Mouse (Mus musculus) limb, embryonic 10.5 days (tissue): ENCODE measurements around the gene Grm8. TPM values are rescaled to one million over a fixed set of nuclear protein-coding genes. Genes with fewer than 3 reads are reported as not detected.

Source experiments
- DNase-seq: peaks from one replicate; pipeline ENCODE4 v3.0.0-alpha.2; 2017; ENCODE audit warnings: low spot score
- H3K27ac ChIP-seq: fragments of 300-500 bp; sonication (generic); 2 replicates; pipeline ENCODE4 v1.5.1; 2016; ENCODE audit warnings: mild to moderate bottlenecking
- H3K27me3 ChIP-seq: fragments of 300-500 bp; sonication (generic); 2 replicates; pipeline ENCODE4 v1.6.1; 2016; ENCODE audit warnings: low read depth, mild to moderate bottlenecking; ENCODE audit not compliant: poor library complexity, severe bottlenecking
- H3K36me3 ChIP-seq: fragments of 300-500 bp; sonication (generic); 2 replicates; pipeline ENCODE4 v1.6.1; 2016; ENCODE audit warnings: mild to moderate bottlenecking, moderate library complexity
- H3K4me1 ChIP-seq: fragments of 300-500 bp; sonication (generic); 2 replicates; pipeline ENCODE4 v1.6.1; 2016
- H3K4me3 ChIP-seq: fragments of 300-500 bp; sonication (generic); 2 replicates; pipeline ENCODE4 v1.5.1; 2016; ENCODE audit warnings: mild to moderate bottlenecking, moderate library complexity
- H3K9me3 ChIP-seq: fragments of 300-500 bp; sonication (generic); replicated peaks from 2 replicates; pipeline ENCODE4 v1.6.1; 2016; ENCODE audit warnings: mild to moderate bottlenecking
- WGBS: fragments of 180-500 bp; shearing (Covaris S2); methylation state at CpG from one replicate; pipeline ENCODE4 v1.1.7; 2016; 5-methylcytosine and 5-hydroxymethylcytosine counted together
- polyA plus RNA-seq: library from polyadenylated mRNA; unstranded; fragments of >200 nt; fragmentation: Nextera tagmentation; extraction: Ambion mirVana; gene quantifications from 2 replicates; pipeline ENCODE4 v1.2.1, GENCODE M21; 2016

Gene Grm8
- polyA plus RNA-seq, 1 experiment from 2014 or later: 0.40 TPM

- Histone ChIP-seq H3K9me3 (no peaks in the 10 kb centered on the region), H3K36me3 (no peaks in the 10 kb centered on the region), H3K27me3 (no peaks in the 10 kb centered on the region), H3K4me3 (no peak overlapping the region), H3K4me1 (no peaks in the 10 kb centered on the region), H3K27ac (no peak overlapping the region)
- DNase-seq: no peak
- WGBS: 94% methylated on average over 3 of the region's 3 CpGs
Observed at GRCm38 (mm10) chr6:27798735-27799134, 336.2 kb downstream of the Grm8 start.

DNA sequence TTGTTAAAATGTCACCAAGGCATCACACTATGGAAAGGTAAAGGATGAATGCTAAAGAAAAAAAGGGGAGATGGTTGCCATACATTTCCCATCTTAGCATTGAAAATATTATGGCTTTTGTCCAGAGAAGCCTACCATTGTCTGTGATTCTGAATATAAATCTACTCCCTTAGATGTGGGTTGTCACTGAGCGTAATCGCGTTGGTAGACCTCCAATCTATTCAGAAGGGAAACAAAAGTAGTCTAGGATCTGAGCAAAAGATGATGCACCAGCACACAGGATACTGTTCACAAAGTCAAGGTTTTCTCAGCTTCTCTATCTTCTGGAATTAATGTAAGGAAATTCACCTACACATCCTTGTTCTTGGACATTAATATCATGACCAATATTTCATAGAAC lies 345.4 kb downstream of the Grm8 start:
- no peaks in the 10 kb centered on the region for H3K36me3 ChIP-seq
- no peaks in the 10 kb centered on the region for H3K9me3 ChIP-seq
- no peak for DNase-seq
- WGBS: 93% methylated on average over 3 of the region's 3 CpGs
- no peaks in the 10 kb centered on the region for H3K27me3 ChIP-seq
- H3K4me1 ChIP-seq: no peaks in the 10 kb centered on the region
- H3K27ac ChIP-seq: no peak overlapping the region
- no peak overlapping the region for H3K4me3 ChIP-seq

- DNase-seq: no peak
- Histone ChIP-seq H3K27me3 (no peaks in the 10 kb centered on the region), H3K27ac (no peak overlapping the region), H3K4me3 (no peak overlapping the region), H3K36me3 (no peaks in the 10 kb centered on the region), H3K9me3 (no peaks in the 10 kb centered on the region), H3K4me1 (no peaks in the 10 kb centered on the region)
- WGBS: 85% methylated on average over 4 of the region's 4 CpGs
Observed at GRCm38 (mm10) chr6:27789151-27789550, 345.8 kb downstream of the Grm8 start.

DNA sequence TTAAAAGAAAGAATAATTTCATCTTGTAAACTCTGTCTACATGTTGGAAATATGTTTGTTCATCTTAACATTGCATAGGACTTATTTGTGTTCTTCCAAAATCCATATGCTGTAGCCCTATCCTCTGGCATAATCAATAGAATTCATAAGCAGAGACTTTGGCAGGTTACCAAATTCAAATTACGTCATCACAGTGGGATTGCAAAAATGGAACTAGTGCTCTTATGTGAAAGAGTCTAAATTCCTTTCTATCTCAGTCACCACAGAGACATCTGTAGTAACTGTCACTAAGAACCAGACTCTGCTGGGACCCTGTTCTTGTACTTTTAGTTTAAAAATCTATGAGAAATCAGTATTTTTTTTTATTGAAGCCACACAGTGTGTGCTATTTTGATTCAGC lies 352.7 kb downstream of the Grm8 start:
- 93% methylated on average over 1 of the region's 1 CpGs for WGBS
- no peaks in the 10 kb centered on the region for H3K9me3 ChIP-seq
- H3K27ac ChIP-seq: no peak overlapping the region
- H3K27me3 ChIP-seq: no peaks in the 10 kb centered on the region
- no peaks in the 10 kb centered on the region for H3K4me1 ChIP-seq
- DNase-seq: no peak
- H3K4me3 ChIP-seq: no peak overlapping the region
- no peaks in the 10 kb centered on the region for H3K36me3 ChIP-seq

- H3K4me1 ChIP-seq: no peaks in the 10 kb centered on the region
- H3K27ac ChIP-seq: no peak overlapping the region
- H3K9me3 ChIP-seq: no peaks in the 10 kb centered on the region
- 88% methylated on average over 3 of the region's 3 CpGs for WGBS
- no peak for DNase-seq
- no peaks in the 10 kb centered on the region for H3K36me3 ChIP-seq
- no peak overlapping the region for H3K4me3 ChIP-seq
- no peaks in the 10 kb centered on the region for H3K27me3 ChIP-seq
Observed at GRCm38 (mm10) chr6:27781371-27781770, 353.6 kb downstream of the Grm8 start.

- 86% methylated on average over 4 of the region's 4 CpGs for WGBS
- Histone ChIP-seq H3K4me1 (no peaks in the 10 kb centered on the region), H3K36me3 (no peaks in the 10 kb centered on the region), H3K4me3 (no peak overlapping the region), H3K27me3 (no peaks in the 10 kb centered on the region), H3K9me3 (no peaks in the 10 kb centered on the region), H3K27ac (no peak overlapping the region)
- no peak for DNase-seq
Observed at GRCm38 (mm10) chr6:27775646-27776271, 359.2 kb downstream of the Grm8 start.

GRCm38 (mm10) chr6:27762061-27762460 lies 372.9 kb downstream of the Grm8 start:
- Histone ChIP-seq H3K9me3 (no peaks in the 10 kb centered on the region), H3K36me3 (no peaks in the 10 kb centered on the region), H3K4me3 (no peak overlapping the region), H3K27ac (no peak overlapping the region), H3K4me1 (no peaks in the 10 kb centered on the region), H3K27me3 (no peaks in the 10 kb centered on the region)
- DNase-seq: no peak
- 93% methylated on average over 6 of the region's 6 CpGs for WGBS

DNA sequence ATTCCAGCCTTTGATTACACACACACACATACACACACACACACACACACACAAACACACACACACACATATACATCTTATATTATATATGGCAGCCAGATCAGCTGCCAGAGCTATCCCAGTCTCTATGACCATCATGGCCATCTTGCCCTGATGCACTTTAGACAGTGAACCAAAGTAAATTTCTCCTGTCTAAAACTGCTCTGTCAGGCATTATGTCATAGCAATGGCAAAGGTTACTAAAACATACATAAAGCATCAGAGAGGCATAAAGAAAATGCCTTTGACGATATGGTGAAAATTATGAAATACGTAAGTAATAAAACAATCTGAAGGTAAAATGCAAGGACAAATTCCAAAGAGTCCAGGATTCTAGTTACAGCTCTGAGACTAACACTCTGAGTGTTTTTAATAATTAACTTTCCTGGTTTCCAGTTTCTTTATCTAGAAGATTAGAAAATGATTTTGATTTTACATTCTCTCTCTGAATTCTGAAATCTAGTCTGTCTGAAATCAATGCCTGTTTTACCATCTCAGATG lies 381.6 kb downstream of the Grm8 start:
- Histone ChIP-seq H3K27ac (no peak overlapping the region), H3K4me3 (no peak overlapping the region), H3K36me3 (no peaks in the 10 kb centered on the region), H3K4me1 (no peaks in the 10 kb centered on the region), H3K9me3 (no peaks in the 10 kb centered on the region), H3K27me3 (no peaks in the 10 kb centered on the region)
- no peak for DNase-seq
- whole genome bisulfite sequencing: 92% methylated on average over 2 of the region's 2 CpGs

- H3K9me3 ChIP-seq: no peaks in the 10 kb centered on the region
- H3K4me3 ChIP-seq: no peak overlapping the region
- no peak overlapping the region for H3K27ac ChIP-seq
- no peak for DNase-seq
- H3K27me3 ChIP-seq: no peaks in the 10 kb centered on the region
- H3K36me3 ChIP-seq: no peaks in the 10 kb centered on the region
- WGBS: 81% methylated on average over 4 of the region's 4 CpGs
- no peaks in the 10 kb centered on the region for H3K4me1 ChIP-seq
Observed at GRCm38 (mm10) chr6:27746493-27746892, 388.5 kb downstream of the Grm8 start.

GRCm38 (mm10) chr6:27745693-27746451 lies 389.1 kb downstream of the Grm8 start:
- H3K36me3 ChIP-seq: no peaks in the 10 kb centered on the region
- DNase-seq: no peak
- 55% methylated on average over 5 of the region's 5 CpGs for WGBS
- H3K4me1 ChIP-seq: no peaks in the 10 kb centered on the region
- H3K4me3 ChIP-seq: no peak overlapping the region
- no peaks in the 10 kb centered on the region for H3K27me3 ChIP-seq
- H3K27ac ChIP-seq: no peak overlapping the region
- no peaks in the 10 kb centered on the region for H3K9me3 ChIP-seq

- Histone ChIP-seq H3K9me3 (no peaks in the 10 kb centered on the region), H3K27ac (no peak overlapping the region), H3K4me1 (no peaks in the 10 kb centered on the region), H3K36me3 (no peaks in the 10 kb centered on the region), H3K27me3 (no peaks in the 10 kb centered on the region), H3K4me3 (no peak overlapping the region)
- DNase-seq: no peak
- 95% methylated on average over 3 of the region's 3 CpGs for WGBS
Observed at GRCm38 (mm10) chr6:27689382-27689781, 445.6 kb downstream of the Grm8 start.

GRCm38 (mm10) chr6:27661747-27662435 lies 473.1 kb downstream of the Grm8 start:
- no peaks in the 10 kb centered on the region for H3K36me3 ChIP-seq
- DNase-seq: no peak
- no peak overlapping the region for H3K27ac ChIP-seq
- H3K4me1 ChIP-seq: no peaks in the 10 kb centered on the region
- no peak overlapping the region for H3K4me3 ChIP-seq
- 57% methylated on average over 6 of the region's 6 CpGs for WGBS
- H3K27me3 ChIP-seq: no peaks in the 10 kb centered on the region
- no peaks in the 10 kb centered on the region for H3K9me3 ChIP-seq

GRCm38 (mm10) chr6:27657520-27657919 lies 477.5 kb downstream of the Grm8 start:
- Histone ChIP-seq H3K36me3 (no peaks in the 10 kb centered on the region), H3K27ac (no peak overlapping the region), H3K4me1 (no peaks in the 10 kb centered on the region), H3K27me3 (no peaks in the 10 kb centered on the region), H3K4me3 (no peak overlapping the region), H3K9me3 (no peaks in the 10 kb centered on the region)
- WGBS: 53% methylated on average over 1 of the region's 1 CpGs
- peak; percentile 68 for DNase-seq
